Mouse (Mus musculus): ENCODE data around the gene Ctrl.
"Not testable (repeated sequence)": the region's sequence is repeated elsewhere in the genome, so short reads cannot be mapped to it uniquely, and the experiment has no call there.

Ctrl gene

GRCm38 (mm10) chr8:105933762-105934161 lies at the start of gene Ctrl:
TSS of gene Ctrl (minus strand) at chr8:105933862.
- DNase-seq (ENCODE audit: low spot score in 2 of 2): no peak

DNA sequence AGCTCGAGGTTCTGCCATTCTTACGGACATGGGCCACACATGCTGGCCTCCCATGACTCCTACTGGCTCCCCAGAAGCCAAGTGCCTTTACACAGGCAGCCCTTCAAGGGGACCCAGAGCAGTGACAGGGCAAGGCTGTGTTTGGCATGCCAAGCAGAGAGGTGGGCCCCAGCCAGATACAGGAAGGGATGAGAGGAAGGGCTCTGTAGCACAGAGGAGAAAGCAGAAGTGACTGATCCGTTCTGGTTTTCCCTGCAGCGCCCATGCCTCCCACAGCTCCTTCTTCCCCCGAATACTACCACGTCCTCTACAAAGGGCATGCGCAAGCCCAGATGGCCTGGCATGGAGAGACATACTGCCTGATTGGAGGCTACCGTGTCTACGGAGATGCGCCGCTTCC lies 49.7 kb upstream of the Ctrl start:
- not testable (repeated sequence) for DNase-seq (ENCODE audit: low spot score in 2 of 2)

GRCm38 (mm10) chr8:105981146-105981545 lies 47.5 kb upstream of the Ctrl start:
- DNase-seq (ENCODE audit: low spot score in 2 of 2): no peak

DNA sequence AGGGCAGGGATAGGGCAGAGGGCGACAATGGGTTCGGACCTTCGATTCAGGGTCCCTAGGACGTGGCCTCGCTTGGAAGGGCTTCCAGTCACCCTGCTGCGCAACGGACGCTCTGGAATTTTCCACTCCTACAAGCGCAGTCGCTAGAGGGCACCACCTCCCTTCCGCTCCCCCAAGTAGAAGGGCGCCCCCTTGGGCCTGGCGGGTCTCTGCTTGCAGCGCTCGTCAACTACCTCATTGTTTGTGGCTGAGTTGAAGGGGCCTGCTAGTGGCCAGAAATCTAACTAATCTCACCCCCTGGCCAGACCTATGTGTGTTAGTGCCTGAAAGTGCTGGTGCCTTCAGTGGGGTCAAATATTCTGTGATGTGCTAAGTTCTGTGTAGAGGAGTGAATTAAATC lies 45.7 kb upstream of the Ctrl start, which contains the start of gene Dpep3:
Gene Dpep3 (minus strand): TSS at position 105 of the 400 bp plus-strand sequence.
- no peak for DNase-seq (ENCODE audit: low spot score in 2 of 2)

DNA sequence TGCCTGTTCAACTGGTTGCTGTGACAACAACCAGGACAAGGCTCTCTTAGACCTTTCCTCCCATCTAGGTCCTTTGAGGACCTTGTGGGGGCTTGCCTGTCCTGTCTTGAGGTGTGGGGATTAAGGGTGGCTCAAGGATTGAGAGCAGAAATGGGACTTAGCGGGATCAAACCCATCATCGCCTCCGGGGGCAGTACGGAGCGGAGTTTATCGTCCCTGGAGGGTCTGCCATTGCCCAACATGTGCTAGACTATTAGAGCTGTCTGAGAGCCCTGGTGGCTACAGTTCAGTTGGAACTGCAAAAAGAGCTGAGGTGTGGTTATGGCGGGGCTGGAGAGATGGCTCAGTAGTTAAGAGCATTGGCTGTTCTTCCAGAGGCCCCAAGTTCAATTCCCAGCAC lies 41.7 kb upstream of the Ctrl start:
- DNase-seq (ENCODE audit: low spot score in 2 of 2): no peak

- no peak for DNase-seq (ENCODE audit: low spot score in 2 of 2)
Observed at GRCm38 (mm10) chr8:105971019-105971720, 37.5 kb upstream of the Ctrl start.

- no peak for DNase-seq (ENCODE audit: low spot score in 2 of 2)
Observed at GRCm38 (mm10) chr8:105969367-105969766, 35.7 kb upstream of the Ctrl start.

DNA sequence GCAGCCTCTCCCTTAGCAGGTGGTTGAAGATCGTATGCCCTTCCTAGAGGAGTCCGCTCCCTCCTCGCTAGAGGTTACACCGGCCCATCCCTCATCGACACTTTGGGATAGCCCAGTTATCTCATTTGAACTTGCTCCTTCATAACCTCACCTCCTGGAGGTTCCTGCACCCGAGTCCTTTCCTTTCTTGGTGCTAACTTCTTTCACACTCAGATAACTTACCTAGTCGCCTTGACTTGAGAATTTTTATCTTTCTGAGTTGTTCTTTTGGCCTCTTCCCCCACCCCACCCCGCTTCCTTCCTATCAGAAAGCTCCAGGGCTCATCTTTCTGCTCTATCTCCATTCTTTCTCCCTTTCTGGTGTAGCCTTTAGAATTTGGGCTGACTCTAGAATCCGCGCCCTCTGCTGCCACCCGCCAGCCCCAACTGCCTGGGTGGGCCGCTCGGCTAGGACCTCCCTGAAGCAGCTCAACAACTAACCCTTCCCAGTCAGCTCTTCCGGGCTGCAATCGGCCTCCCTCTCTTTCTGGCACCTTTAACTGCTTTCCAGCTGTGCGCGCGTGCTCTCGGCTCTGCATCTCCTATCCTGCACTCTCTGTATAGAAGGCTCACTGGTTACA lies 33.1 kb upstream of the Ctrl start:
- no peak for DNase-seq (ENCODE audit: low spot score in 2 of 2)

GRCm38 (mm10) chr8:105965905-105966341 lies 32.3 kb upstream of the Ctrl start, which contains the start of gene Slc12a4:
TSS of gene Slc12a4 (minus strand) at chr8:105966097.
- peak; percentile 86 to 88 for DNase-seq (ENCODE audit: low spot score in 2 of 2)

DNA sequence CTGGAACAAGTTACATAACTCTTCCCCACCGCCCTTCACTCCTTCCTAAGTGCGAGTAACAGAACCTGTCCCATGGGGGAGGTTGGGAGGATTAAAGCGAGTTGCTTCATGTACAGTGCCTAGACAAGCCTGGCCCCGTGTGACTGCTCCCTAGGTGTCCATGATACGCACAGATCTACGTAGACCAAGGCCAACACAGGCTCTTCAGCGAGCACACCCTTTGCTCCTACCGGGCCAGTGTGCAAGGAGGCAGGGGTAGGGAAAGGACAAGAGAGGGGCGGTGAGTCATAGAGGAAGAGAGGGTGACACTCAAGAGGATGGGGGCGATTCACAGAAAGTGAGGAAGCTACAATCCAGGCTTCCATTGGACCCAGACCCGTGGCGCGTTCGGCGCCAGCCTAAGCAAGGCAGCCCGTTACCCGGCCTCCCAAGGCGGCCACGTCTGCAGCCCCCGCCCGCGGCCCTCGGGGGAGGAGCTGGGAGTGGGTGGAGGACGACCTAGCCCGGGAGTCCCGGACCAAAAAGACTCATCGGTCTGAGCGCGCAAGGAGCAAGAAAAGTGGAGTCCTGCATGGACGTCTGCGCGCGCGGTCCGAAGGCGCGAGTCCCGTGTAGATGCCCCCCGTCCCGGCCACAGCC lies 31.7 kb upstream of the Ctrl start:
- peak; percentile 49 to 71 for DNase-seq (ENCODE audit: low spot score in 2 of 2)

DNA sequence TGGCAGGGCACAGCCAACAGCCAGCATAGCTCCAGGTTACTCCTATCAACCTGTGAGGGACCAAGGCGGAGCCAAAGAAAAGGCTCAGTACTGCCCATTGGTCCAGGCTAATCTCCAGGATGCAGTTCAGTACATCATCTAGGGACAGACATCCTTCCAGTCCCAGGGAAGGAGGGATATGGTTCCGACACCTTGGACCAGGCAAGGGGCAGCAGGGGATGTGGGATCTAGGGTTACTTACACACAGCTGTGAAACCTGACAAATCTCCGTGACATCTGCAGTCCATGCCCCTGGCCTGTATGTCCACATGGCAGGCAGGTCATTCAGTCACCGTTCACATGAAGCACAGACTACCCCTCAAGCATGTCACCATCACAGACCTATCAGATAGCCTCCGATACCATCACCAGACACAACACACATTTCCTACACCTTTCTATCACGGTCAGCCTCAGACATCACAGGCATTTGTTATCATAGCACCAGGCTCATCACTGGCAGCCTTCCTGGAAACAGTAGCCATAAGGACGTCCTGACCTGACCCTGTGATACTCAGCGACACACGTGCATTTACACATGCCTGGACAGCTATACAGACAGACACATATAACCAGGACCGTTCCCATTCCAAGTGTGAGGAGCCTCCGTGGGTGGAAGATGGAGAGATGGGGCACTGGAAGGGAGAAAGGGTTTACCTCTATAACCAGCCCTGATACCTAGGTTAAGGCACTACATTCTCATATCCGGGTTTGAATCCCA lies 31.0 kb upstream of the Ctrl start:
- peak; percentile 30 to 62 for DNase-seq (ENCODE audit: low spot score in 2 of 2)

DNA sequence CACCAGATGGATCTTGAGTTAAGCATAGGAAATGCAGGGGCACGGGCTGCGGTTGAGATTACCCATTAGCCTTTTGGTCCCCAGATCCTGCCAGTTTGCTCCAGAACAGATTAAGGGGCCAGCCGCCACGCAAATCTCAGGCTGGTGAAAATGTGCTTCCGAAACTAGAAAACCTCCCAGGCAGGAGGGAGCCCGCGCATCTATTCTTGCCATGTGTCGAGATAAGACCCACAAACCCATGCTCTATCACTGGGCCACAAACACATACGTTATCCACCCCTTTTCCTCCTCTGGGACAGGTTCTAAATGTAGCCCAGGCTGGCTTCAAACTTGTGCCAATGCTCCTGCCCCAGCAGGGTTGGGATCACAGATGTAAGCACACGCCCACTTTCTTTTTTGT lies 27.9 kb upstream of the Ctrl start:
- DNase-seq (ENCODE audit: low spot score in 2 of 2): no peak

DNA sequence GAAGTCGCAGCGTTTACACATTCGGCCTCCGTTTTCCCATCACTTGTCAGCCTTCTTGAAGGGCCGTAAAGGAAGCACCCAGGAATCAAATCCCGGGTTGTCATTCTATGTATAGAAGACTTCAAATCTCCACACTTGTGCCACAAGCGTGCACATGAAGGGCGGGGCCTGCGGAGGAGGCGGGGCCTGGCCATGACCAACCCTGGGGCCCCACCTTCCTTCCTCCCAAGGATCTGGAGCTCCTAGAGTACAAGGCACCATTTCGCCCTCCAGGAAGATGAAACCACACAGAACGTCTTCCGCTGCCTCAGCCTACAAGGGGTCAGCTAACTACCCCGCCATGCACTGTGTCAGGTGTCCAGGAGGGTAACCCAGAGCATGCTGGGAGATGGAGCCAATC lies 27.4 kb upstream of the Ctrl start:
- DNase-seq (ENCODE audit: low spot score in 2 of 2): no peak

DNA sequence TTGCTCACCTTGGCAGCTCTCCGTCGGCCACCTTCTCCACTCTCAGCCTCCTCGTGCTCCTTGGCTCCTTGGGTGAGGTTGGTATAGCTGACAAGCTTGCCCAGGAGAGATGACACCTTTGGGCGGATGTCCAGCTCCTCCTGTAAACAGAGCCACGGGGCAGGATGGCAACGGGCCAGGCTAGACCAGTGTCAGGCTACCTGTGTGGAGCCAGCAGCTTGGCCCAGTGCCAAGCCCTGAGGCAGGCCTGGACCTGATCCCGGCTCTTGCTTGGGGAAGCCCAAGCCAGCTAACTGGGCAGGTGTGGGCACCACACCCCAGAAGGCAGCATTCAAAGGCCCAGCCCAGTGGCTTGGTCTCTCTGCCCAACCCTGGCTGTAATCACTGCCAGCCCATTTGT lies 25.7 kb upstream of the Ctrl start:
- peak in 1 of 2 experiments; percentile 43 for DNase-seq (ENCODE audit: low spot score in 2 of 2)

DNA sequence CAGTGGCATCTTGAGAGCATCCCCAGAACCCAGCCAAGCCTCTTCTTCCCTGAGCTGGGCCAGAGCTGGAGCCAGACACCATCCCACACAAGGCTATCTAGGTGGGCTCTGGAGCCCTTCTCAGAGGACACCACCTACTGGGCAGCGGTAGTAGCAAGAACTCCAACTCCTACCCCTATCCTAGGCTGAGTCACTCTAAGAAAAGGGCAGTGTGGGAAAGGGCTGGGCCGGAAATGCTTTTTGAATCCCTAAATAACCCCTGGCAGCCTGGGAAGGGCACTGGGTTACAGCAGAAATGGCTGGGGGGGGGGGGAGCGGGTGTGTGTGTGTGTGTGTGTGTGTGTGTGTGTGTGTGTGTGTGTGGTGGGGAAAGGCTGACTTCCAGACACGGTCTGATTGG lies 24.2 kb upstream of the Ctrl start:
- DNase-seq (ENCODE audit: low spot score in 2 of 2): peak; percentile 76 to 77

DNA sequence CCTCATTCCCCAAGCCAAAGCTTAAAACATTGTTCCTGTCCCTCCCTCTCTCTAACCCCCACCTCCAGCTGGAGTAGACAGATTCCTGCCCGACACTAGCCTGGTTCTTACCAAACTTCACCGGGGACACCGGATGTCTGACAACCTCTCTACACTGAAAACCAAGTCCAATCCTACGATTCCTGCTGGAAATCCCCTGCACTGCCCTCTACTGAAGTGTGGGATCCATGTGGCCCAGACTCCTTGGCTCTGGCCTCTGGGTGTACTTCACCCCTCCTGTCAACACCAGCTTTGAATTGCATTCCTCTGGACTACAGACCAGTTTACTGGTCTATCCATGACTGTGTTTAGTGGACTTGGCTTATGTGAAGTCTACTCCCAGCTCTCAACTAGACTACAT lies 22.9 kb upstream of the Ctrl start:
- peak; percentile 49 to 62 for DNase-seq (ENCODE audit: low spot score in 2 of 2)

DNA sequence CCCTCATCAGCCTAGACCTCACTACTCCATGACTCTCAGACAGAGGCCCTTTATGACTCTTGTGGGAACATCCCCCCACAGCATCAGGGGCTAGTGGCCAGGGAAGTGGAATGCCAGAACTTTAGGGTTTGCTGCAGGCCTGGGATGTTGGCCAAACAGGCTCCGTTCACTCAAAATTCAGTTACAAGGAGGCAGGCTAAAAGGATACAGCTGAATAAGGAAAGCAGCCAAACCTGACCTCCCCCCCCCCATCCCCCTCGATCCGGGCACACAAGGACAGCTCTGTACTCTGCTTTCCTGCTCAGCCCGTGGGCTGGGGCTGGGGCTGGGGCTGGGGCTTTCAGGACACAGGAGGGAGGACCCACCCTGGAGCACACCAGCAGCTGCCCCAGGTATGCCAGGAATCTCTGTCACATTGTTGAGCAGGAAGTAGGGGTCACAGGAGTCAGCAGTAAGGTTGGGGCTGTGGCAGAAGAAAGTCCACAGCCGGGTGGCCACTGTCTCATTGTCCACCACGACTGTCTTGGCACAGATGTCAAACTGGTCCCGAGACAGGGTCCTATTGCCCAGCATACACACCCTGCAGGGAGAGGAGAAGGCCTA lies 17.5 kb upstream of the Ctrl start:
- DNase-seq (ENCODE audit: low spot score in 2 of 2): peak; percentile 53 to 56

- DNase-seq (ENCODE audit: low spot score in 2 of 2): peak in 1 of 2 experiments; percentile 34
Observed at GRCm38 (mm10) chr8:105949350-105949749, 15.7 kb upstream of the Ctrl start.

DNA sequence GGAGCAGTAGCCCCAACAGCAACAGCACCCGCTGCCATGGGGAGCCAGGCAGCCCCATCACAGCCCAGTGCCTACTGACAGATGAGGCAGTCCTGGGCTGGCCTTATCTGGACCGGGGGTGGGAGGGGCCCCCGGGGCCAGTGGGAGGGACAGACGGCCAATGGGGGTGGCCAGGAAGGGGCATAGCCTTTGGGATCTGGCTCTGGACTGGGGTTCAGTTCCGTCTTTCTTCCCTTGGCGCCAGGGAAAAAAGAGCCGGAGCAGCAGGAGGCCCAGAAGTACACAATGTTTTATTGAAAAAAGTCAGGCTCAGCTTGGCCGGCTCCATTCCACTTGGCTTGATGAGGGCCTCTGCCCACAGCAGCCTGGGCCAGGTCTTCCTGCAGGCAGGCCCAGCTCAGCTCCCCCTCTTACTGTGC lies 9.7 kb upstream of the Ctrl start, which contains the start of gene Lcat:
Gene Lcat (minus strand): TSS at position 62 of the 419 bp plus-strand sequence.
- DNase-seq (ENCODE audit: low spot score in 2 of 2): no peak

DNA sequence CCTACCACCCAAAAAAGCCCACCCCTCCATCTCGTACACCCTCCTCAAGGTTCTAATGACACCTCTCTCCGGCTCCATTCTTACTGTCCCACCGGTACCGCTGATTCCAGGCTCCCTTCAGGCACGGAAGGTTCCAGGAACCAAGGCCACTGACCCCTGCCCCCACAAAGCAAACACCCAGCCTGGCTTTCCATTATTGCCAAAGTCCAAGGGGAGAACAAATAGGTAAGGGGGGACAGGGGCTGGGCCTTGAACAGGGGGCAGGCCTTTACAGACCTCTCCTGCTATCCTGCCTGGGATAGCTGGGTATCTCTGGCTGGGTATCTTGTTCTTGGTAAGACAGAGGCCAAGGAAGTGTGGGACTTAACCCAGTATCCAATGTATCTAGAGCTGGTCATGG lies 8.9 kb upstream of the Ctrl start:
- no peak for DNase-seq (ENCODE audit: low spot score in 2 of 2)

- DNase-seq (ENCODE audit: low spot score in 2 of 2): no peak
Observed at GRCm38 (mm10) chr8:105942026-105942425, 8.4 kb upstream of the Ctrl start.

DNA sequence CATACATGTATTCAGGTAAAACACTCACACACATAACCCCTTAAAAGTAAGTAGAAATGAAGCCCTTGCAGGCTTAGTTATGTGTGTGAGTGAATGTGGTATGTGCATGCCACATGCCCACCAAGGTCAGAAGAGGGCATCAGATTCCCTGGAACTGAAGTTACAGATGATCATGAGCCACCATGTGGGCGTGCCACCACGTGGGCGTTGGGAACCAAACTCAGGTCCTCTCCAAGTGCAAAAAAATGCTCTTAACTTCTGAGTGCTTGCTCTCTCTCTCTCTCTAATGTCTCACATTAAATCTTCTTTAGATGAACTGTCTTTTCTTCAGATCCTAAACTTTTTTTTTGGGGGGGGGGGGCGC lies 4.6 kb upstream of the Ctrl start, which contains the start of gene Psmb10:
Gene Psmb10 (minus strand): TSS at position 139 of the 364 bp plus-strand sequence.
- DNase-seq (ENCODE audit: low spot score in 2 of 2): no peak

Measured in heart, adult 9 months (tissue).